Mouse (Mus musculus) C2C12 (cell line): ENCODE measurements around the gene Dnaja1. TPM values are rescaled to one million over a fixed set of nuclear protein-coding genes. Genes with fewer than 3 reads are reported as not detected.

Source experiments
- H3K27me3 ChIP-seq: one replicate; pipeline ENCODE4 v1.6.1; 2011; ENCODE audit not compliant: control insufficient read depth, insufficient read depth, insufficient read length
- H3K36me3 ChIP-seq: one replicate; pipeline ENCODE4 v1.6.1; 2011; ENCODE audit not compliant: control insufficient read depth, insufficient read depth
- H3K4me3 ChIP-seq: one replicate; pipeline ENCODE4 v1.5.1; 2011; ENCODE audit warnings: mild to moderate bottlenecking, control low read depth; ENCODE audit not compliant: poor library complexity, insufficient read depth, severe bottlenecking
- H3K79me2 ChIP-seq: one replicate; pipeline ENCODE4 v1.6.1; 2011; ENCODE audit not compliant: control insufficient read depth, insufficient read depth
- H3K79me3 ChIP-seq: one replicate; pipeline ENCODE4 v1.6.1; 2011; ENCODE audit warnings: low read depth, control low read depth
- H3ac ChIP-seq: one replicate; pipeline ENCODE3; 2011; ENCODE audit warnings: low read depth; ENCODE audit not compliant: control insufficient read depth, insufficient read length
- CEBPB ChIP-seq: IDR thresholded peaks from one replicate; pipeline ENCODE4 v1.6.1; 2011; ENCODE audit warnings: low read depth, mild to moderate bottlenecking, control low read depth, moderate library complexity
- CTCF ChIP-seq: IDR thresholded peaks from one replicate; pipeline ENCODE4 v1.5.1; 2011; ENCODE audit not compliant: control insufficient read depth, insufficient read depth, insufficient read length
- FOSL1 ChIP-seq: IDR thresholded peaks from one replicate; pipeline ENCODE4 v1.8.0; 2011; ENCODE audit warnings: mild to moderate bottlenecking, low read length; ENCODE audit not compliant: poor library complexity, insufficient read depth, severe bottlenecking
- MAX ChIP-seq: IDR thresholded peaks from one replicate; pipeline ENCODE4 v1.6.1; 2011; ENCODE audit warnings: mild to moderate bottlenecking, control low read depth
- MYOD1 ChIP-seq: IDR thresholded peaks from one replicate; pipeline ENCODE4 v1.6.1; 2011; ENCODE audit warnings: low read depth; ENCODE audit not compliant: control insufficient read depth, insufficient read length
- MYOG ChIP-seq: IDR thresholded peaks from one replicate; pipeline ENCODE4 v1.6.1; 2011; ENCODE audit not compliant: control insufficient read depth, insufficient read length; ENCODE audit errors: extremely low read depth
- USF1 ChIP-seq: IDR thresholded peaks from one replicate; pipeline ENCODE4 v1.6.1; 2011; ENCODE audit warnings: low read depth, mild to moderate bottlenecking, control low read depth, moderate library complexity
- polyA plus RNA-seq: library from polyadenylated mRNA; unstranded; fragments of >200 nt; fragmentation: generic; extraction: Trizol; gene quantifications from one replicate; pipeline ENCODE4 v1.2.1, GENCODE M21; 2012; ENCODE audit warnings: missing spikeins

Gene Dnaja1
- polyA plus RNA-seq, 1 experiment = 106 TPM

- no peak overlapping the region for H3K4me3 ChIP-seq
- no peak overlapping the region for H3ac ChIP-seq
- H3K79me2 ChIP-seq = peaks cover 79% of the 10 kb centered on the region
- peaks cover 60% of the 10 kb centered on the region for H3K79me3 ChIP-seq
- no peaks in the 10 kb centered on the region for H3K27me3 ChIP-seq
- TF ChIP-seq MYOG (no peak), MAX (no peak), FOSL1 (no peak), CEBPB (no peak), USF1 (no peak), MYOD1 (no peak), CTCF (no peak)
- H3K36me3 ChIP-seq = peaks cover 65% of the 10 kb centered on the region
Observed at GRCm38 (mm10) chr4:40725141-40725540, 3.2 kb downstream of the Dnaja1 start.

- H3K27me3 ChIP-seq = no peaks in the 10 kb centered on the region
- no peak overlapping the region for H3ac ChIP-seq
- peaks cover 60% of the 10 kb centered on the region for H3K79me3 ChIP-seq
- H3K4me3 ChIP-seq = no peak overlapping the region
- H3K79me2 ChIP-seq = peaks cover 79% of the 10 kb centered on the region
- H3K36me3 ChIP-seq = peaks cover 69% of the 10 kb centered on the region
- no peak for TF ChIP-seq MYOG
- TF ChIP-seq CEBPB = no peak
- no peak for TF ChIP-seq MAX
Observed at GRCm38 (mm10) chr4:40725554-40725953, 3.6 kb downstream of the Dnaja1 start.

DNA sequence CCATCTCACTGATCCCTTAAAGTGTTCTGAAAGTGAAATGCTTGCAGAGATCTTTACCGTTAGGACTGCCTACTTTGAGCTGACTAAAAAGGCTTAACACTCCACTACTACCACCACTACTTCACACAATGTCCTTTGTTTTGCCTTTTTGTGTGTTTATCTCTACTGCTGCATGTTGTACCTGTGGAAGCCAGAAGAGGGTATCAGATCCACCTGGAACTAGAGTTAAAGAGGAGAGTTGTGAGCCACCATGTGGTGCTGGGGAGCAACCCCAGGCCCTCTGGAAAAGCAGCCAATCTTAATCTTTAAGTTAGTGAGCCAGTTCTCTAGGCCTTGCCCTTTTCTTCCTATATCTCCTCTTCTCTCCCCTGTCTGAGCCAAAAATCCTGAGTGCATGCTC lies 5.3 kb downstream of the Dnaja1 start:
- H3K4me3 ChIP-seq = no peak overlapping the region
- H3K79me2 ChIP-seq = peaks cover 77% of the 10 kb centered on the region
- H3K79me3 ChIP-seq = peaks cover 60% of the 10 kb centered on the region
- H3K27me3 ChIP-seq = no peaks in the 10 kb centered on the region
- H3K36me3 ChIP-seq = peaks cover 86% of the 10 kb centered on the region
- no peak overlapping the region for H3ac ChIP-seq
- TF ChIP-seq MAX = no peak
- no peak for TF ChIP-seq MYOG
- no peak for TF ChIP-seq FOSL1
- TF ChIP-seq CTCF = no peak

- peaks cover 37% of the 10 kb centered on the region for H3K79me2 ChIP-seq
- no peaks in the 10 kb centered on the region for H3K27me3 ChIP-seq
- peaks cover 91% of the 10 kb centered on the region for H3K36me3 ChIP-seq
- H3ac ChIP-seq = no peak overlapping the region
- no peak overlapping the region for H3K4me3 ChIP-seq
- peaks cover 24% of the 10 kb centered on the region for H3K79me3 ChIP-seq
- TF ChIP-seq USF1 = no peak
- no peak for TF ChIP-seq MYOD1
- TF ChIP-seq MAX = no peak
- no peak for TF ChIP-seq MYOG
- TF ChIP-seq CEBPB = no peak
- TF ChIP-seq FOSL1 = no peak
- no peak for TF ChIP-seq CTCF
Observed at GRCm38 (mm10) chr4:40731262-40731661, 9.3 kb downstream of the Dnaja1 start.

GRCm38 (mm10) chr4:40735351-40735750 lies 13.4 kb downstream of the Dnaja1 start:
- Histone ChIP-seq H3ac (no peak overlapping the region), H3K4me3 (no peak overlapping the region), H3K79me3 (no peaks in the 10 kb centered on the region), H3K79me2 (no peaks in the 10 kb centered on the region), H3K36me3 (peaks cover 86% of the 10 kb centered on the region), H3K27me3 (no peaks in the 10 kb centered on the region)
- no peak for TF ChIP-seq MAX
- no peak for TF ChIP-seq MYOD1

GRCm38 (mm10) chr4:40757157-40757779 lies 35.3 kb downstream of the Dnaja1 start:
- Histone ChIP-seq H3K79me3 (peaks cover 22% of the 10 kb centered on the region), H3K36me3 (peaks cover 37% of the 10 kb centered on the region), H3K4me3 (peak overlapping the region; percentile 96), H3K79me2 (peaks cover 26% of the 10 kb centered on the region), H3K27me3 (peaks cover 5% of the 10 kb centered on the region), H3ac (peak overlapping the region; percentile 77)
- no peak for TF ChIP-seq MYOG
- TF ChIP-seq FOSL1 = no peak
- no peak for TF ChIP-seq MYOD1
- TF ChIP-seq CEBPB = no peak
- TF ChIP-seq MAX = no peak
- TF ChIP-seq CTCF = no peak
- no peak for TF ChIP-seq USF1
